Mouse (Mus musculus) MEL (cell line): ENCODE measurements around the gene Nfkbil1.

Experiments used
- CTCF ChIP-seq, 3 experiments: IDR thresholded peaks in 2 of 3; conservative IDR thresholded peaks in 1 of 3; 2 replicates each; pipeline ENCODE4 v1.5.1; 2011 to 2012; ENCODE audit warnings: low read length in 3 of 3, low read depth in 2 of 3, mild to moderate bottlenecking in 2 of 3, improper control_type of control experiment in 1 of 3, inconsistent platforms in 1 of 3, mixed read lengths in 1 of 3, moderate library complexity in 1 of 3; ENCODE audit not compliant: control insufficient read depth in 1 of 3, insufficient read depth in 1 of 3, poor library complexity in 1 of 3, severe bottlenecking in 1 of 3
- E2F4 ChIP-seq: IDR thresholded peaks from 2 replicates; pipeline ENCODE4 v1.6.1; 2011; ENCODE audit warnings: low read depth, low read length, improper control_type of control experiment, borderline replicate concordance
- MAFK ChIP-seq: IDR thresholded peaks from 2 replicates; pipeline ENCODE4 v1.6.1; 2011; ENCODE audit warnings: low read depth, mild to moderate bottlenecking, low read length, improper control_type of control experiment, borderline replicate concordance
- NELFE ChIP-seq: IDR thresholded peaks from 2 replicates; pipeline ENCODE4 v1.6.1; 2011; ENCODE audit warnings: low read depth, low read length, improper control_type of control experiment
- POLR2A ChIP-seq, 2 experiments: IDR thresholded peaks; 2 replicates each; pipeline ENCODE4 v1.6.1; 2011 to 2012; ENCODE audit warnings: low read length in 2 of 2, mild to moderate bottlenecking in 2 of 2, control low read depth in 1 of 2, improper control_type of control experiment in 1 of 2, low read depth in 1 of 2, moderate library complexity in 1 of 2; ENCODE audit not compliant: control insufficient read depth in 1 of 2, insufficient read depth in 1 of 2, poor library complexity in 1 of 2

GRCm38 (mm10) chr17:35252619-35253292, 17.2 kb upstream of the Nfkbil1 start:
- TF ChIP-seq CTCF (IDR thresholded peaks at IDR 0.05 in 2 of 3, conservative IDR thresholded peaks at IDR 0.05 in 1 of 3; ENCODE audit: control insufficient read depth in 1 of 3, insufficient read depth in 1 of 3, low read depth in 2 of 3, low read length in 3 of 3, poor library complexity in 1 of 3, severe bottlenecking in 1 of 3) (no peak), POLR2A (IDR thresholded peaks at IDR 0.05; ENCODE audit: control insufficient read depth in 1 of 2, insufficient read depth in 1 of 2, low read depth in 1 of 2, low read length in 2 of 2, poor library complexity in 1 of 2) (no peak; a peak in 1 of 4 replicates), E2F4 (no peak), NELFE (no peak), MAFK (no peak)
